Mouse (Mus musculus) hindbrain, embryonic 13.5 days (tissue): ENCODE results near the gene Tmem268. TPM values are rescaled to one million over a fixed set of nuclear protein-coding genes. Genes with fewer than 3 reads are reported as not detected.

Experiments used
- ATAC-seq: fragments of 200-750 bp; cut with Nextera tagmentation; 2 replicates; pipeline ENCODE4 v1.8.0; 2017; ENCODE audit warnings: moderate TSS enrichment; ENCODE audit not compliant: low FRiP score
- H3K27ac ChIP-seq: fragments of 300-500 bp; sonication (generic); 2 replicates; pipeline ENCODE4 v1.5.1; 2015; ENCODE audit warnings: inconsistent platforms, mild to moderate bottlenecking, moderate library complexity
- H3K27me3 ChIP-seq: fragments of 300-500 bp; sonication (generic); 2 replicates; pipeline ENCODE4 v1.6.1; 2015; ENCODE audit warnings: mild to moderate bottlenecking, inconsistent platforms
- H3K36me3 ChIP-seq: fragments of 300-500 bp; sonication (generic); 2 replicates; pipeline ENCODE4 v1.6.1; 2015; ENCODE audit warnings: mild to moderate bottlenecking, inconsistent platforms
- H3K4me1 ChIP-seq: fragments of 300-500 bp; sonication (generic); replicated peaks from 2 replicates; pipeline ENCODE4 v1.6.1; 2015; ENCODE audit warnings: inconsistent platforms
- H3K4me2 ChIP-seq: fragments of 300-500 bp; sonication (generic); 2 replicates; pipeline ENCODE4 v1.6.1; 2015; ENCODE audit warnings: inconsistent platforms, mild to moderate bottlenecking, moderate library complexity
- H3K4me3 ChIP-seq: fragments of 300-500 bp; sonication (generic); 2 replicates; pipeline ENCODE4 v1.5.1; 2015; ENCODE audit warnings: mild to moderate bottlenecking, inconsistent platforms
- H3K9ac ChIP-seq: fragments of 300-500 bp; sonication (generic); 2 replicates; pipeline ENCODE4 v1.6.1; 2015; ENCODE audit warnings: mild to moderate bottlenecking, inconsistent platforms
- H3K9me3 ChIP-seq: fragments of 300-500 bp; sonication (generic); 2 replicates; pipeline ENCODE4 v1.6.1; 2016; ENCODE audit warnings: inconsistent platforms
- WGBS: fragments of 180-500 bp; shearing (Covaris S2); methylation state at CpG from one replicate; pipeline ENCODE4 v1.1.7; 2015; 5-methylcytosine and 5-hydroxymethylcytosine counted together
- polyA plus RNA-seq: library from polyadenylated mRNA; unstranded; fragments of >200 nt; fragmentation: Nextera tagmentation; extraction: Ambion mirVana; gene quantifications from 2 replicates; pipeline ENCODE4 v1.2.1, GENCODE M21; 2015

Gene Tmem268
- 3.0 and 4.4 TPM in 2 replicates for polyA plus RNA-seq

GRCm38 (mm10) chr4:63558407-63559081, at the start of gene Tmem268:
Tmem268 (plus strand) TSS chr4:63558781.
- WGBS, result under 1% methylated on average over 80 of the region's 81 CpGs

GRCm38 (mm10) chr4:63512921-63513320, 45.7 kb upstream of the Tmem268 start:
- WGBS, result 93% methylated on average over 2 of the region's 2 CpGs
- Histone ChIP-seq H3K36me3 (no peaks in the 10 kb centered on the region), H3K4me3 (no peak overlapping the region), H3K9me3 (no peaks in the 10 kb centered on the region), H3K4me2 (no peak overlapping the region), H3K4me1 (no peaks in the 10 kb centered on the region), H3K27ac (no peak overlapping the region), H3K9ac (no peak overlapping the region), H3K27me3 (no peaks in the 10 kb centered on the region)
- no peak for ATAC-seq

More at GRCm38 (mm10) chr4:63558407-63559081, at the start of gene Tmem268:
- H3K27ac ChIP-seq, result no peak within 1 kb of the TSS
- peak within 1 kb of the TSS; percentile 84 for H3K9ac ChIP-seq
- H3K27me3 ChIP-seq, result peaks cover 26% of the 10 kb centered on the region
- ATAC-seq, result peak; percentile 76
- H3K36me3 ChIP-seq, result no peaks in the 10 kb centered on the region
- H3K4me1 ChIP-seq, result peaks cover 27% of the 10 kb centered on the region
- peak within 1 kb of the TSS; percentile 65 for H3K4me3 ChIP-seq
- peak within 1 kb of the TSS; percentile 83 for H3K4me2 ChIP-seq
- no peaks in the 10 kb centered on the region for H3K9me3 ChIP-seq

- Histone ChIP-seq H3K36me3 (no peaks in the 10 kb centered on the region), H3K27me3 (no peaks in the 10 kb centered on the region), H3K9me3 (no peaks in the 10 kb centered on the region), H3K9ac (no peak overlapping the region), H3K4me2 (no peak overlapping the region), H3K27ac (no peak overlapping the region), H3K4me1 (no peaks in the 10 kb centered on the region), H3K4me3 (no peak overlapping the region)
- no peak for ATAC-seq
- WGBS, result 70% methylated on average over 4 of the region's 4 CpGs
Observed at GRCm38 (mm10) chr4:63514454-63514984, 44.1 kb upstream of the Tmem268 start.

DNA sequence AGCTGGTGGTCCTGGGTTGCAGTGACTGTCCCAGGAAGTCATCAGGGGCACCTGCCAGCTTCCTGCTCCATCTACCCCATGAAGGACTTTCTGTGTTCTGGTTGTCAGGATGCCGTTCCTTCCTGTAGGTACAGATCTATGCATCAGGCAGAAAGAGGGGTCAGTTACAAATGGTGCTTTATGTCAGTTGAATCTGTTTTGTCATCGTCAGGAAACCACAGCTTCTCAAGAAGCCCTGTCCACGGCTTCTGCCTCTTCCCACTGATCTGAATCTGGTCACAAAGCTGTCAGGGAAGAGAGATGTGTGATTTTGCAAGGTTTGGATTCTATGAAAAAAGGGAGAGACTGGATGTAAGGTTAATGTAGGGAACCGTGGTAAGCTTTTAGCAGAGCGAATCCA, 43.6 kb upstream of the Tmem268 start:
- 90% methylated on average over 5 of the region's 5 CpGs for WGBS

DNA sequence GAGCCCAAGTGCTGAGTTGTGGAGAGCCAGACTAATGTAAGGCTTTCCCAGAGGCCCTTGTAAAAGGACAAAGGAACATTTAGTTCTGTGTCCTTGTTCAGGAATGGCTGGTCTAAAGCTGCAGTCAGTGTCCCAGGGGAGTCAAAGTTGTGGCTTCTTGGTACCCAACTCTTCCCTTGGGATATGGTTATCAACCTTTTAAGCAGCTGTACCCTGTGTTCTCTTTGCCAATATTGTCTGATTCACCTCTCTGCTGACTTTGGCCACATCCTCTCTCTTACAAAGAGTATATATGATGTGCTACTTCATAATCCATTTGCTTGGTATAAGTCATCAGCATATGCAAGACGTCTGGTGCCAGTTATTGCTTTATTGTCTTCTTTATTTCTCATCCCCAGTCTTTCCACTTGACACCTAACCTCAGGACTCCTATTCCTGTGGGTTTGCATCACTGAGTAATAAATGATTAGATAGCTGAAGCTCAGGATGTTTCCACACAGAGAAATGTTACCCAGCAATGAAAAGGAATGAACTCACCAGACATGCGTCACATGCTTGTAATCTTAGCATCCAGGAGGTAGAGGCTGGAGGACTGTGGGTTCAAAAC, 36.7 kb upstream of the Tmem268 start:
- ATAC-seq, result no peak
- no peaks in the 10 kb centered on the region for H3K9me3 ChIP-seq
- no peaks in the 10 kb centered on the region for H3K27me3 ChIP-seq
- no peak overlapping the region for H3K4me2 ChIP-seq
- H3K9ac ChIP-seq, result no peak overlapping the region
- no peaks in the 10 kb centered on the region for H3K36me3 ChIP-seq
- WGBS, result 84% methylated on average over 2 of the region's 2 CpGs
- no peak overlapping the region for H3K4me3 ChIP-seq
- H3K27ac ChIP-seq, result no peak overlapping the region
- no peaks in the 10 kb centered on the region for H3K4me1 ChIP-seq

More for the DNA sequence above, 43.6 kb upstream of the Tmem268 start:
- Histone ChIP-seq H3K9ac (no peak overlapping the region), H3K4me3 (no peak overlapping the region), H3K27ac (no peak overlapping the region), H3K4me1 (no peaks in the 10 kb centered on the region), H3K9me3 (no peaks in the 10 kb centered on the region), H3K27me3 (no peaks in the 10 kb centered on the region), H3K4me2 (no peak overlapping the region), H3K36me3 (no peaks in the 10 kb centered on the region)
- no peak for ATAC-seq

DNA sequence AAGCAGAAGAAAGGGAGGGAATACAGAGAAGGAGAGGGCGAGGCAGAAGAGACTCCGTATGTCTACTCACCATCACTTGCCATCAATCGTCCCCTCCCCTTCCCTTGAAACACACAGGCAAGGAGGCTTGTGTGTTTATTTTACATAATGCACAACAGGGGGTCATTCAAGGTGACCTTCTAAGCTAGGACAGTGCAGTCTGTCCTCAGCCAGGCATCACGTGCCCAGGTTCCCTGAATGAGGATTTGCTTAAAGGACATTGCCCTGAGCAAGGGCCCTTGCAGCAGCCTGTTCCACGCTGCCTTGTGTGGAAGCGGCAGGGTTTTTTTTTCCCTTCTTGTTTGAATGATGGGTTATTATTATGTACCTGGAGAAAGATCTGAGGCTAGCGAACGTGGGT, 33.1 kb upstream of the Tmem268 start:
- no peaks in the 10 kb centered on the region for H3K36me3 ChIP-seq
- no peak overlapping the region for H3K4me2 ChIP-seq
- no peak overlapping the region for H3K4me3 ChIP-seq
- WGBS, result 72% methylated on average over 8 of the region's 8 CpGs
- no peak overlapping the region for H3K9ac ChIP-seq
- H3K4me1 ChIP-seq, result no peaks in the 10 kb centered on the region
- H3K27ac ChIP-seq, result no peak overlapping the region
- ATAC-seq, result no peak
- no peaks in the 10 kb centered on the region for H3K9me3 ChIP-seq
- no peaks in the 10 kb centered on the region for H3K27me3 ChIP-seq

DNA sequence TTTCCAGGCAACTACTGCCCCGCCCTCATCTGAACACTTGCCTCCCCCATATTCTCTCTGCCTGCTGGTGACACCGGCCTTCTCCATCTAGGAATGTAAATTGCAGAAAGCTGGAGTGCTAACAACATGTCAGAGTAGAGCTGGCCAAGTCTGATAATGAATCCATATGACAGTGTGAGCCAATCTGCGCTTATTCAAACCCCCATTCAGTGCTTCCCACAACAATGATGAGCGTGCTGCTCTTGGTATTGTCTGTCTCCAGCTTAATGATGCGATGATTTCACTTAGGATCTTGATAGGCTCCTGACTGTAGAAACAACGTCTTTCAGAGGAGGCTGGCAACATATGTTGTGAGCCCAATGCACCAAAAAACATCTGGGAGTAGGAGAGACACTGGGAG, 29.6 kb upstream of the Tmem268 start:
- no peaks in the 10 kb centered on the region for H3K27me3 ChIP-seq
- WGBS, result 70% methylated on average over 6 of the region's 6 CpGs
- H3K36me3 ChIP-seq, result no peaks in the 10 kb centered on the region
- peak; percentile 26; the same call in 1 of the 2 replicates for ATAC-seq
- no peaks in the 10 kb centered on the region for H3K4me1 ChIP-seq
- H3K4me3 ChIP-seq, result no peak overlapping the region
- no peak overlapping the region for H3K4me2 ChIP-seq
- H3K9ac ChIP-seq, result no peak overlapping the region
- no peak overlapping the region for H3K27ac ChIP-seq
- H3K9me3 ChIP-seq, result no peaks in the 10 kb centered on the region

GRCm38 (mm10) chr4:63530409-63530808, 28.2 kb upstream of the Tmem268 start:
- WGBS, result 77% methylated on average over 7 of the region's 7 CpGs
- Histone ChIP-seq H3K9me3 (no peaks in the 10 kb centered on the region), H3K4me3 (no peak overlapping the region), H3K4me1 (no peaks in the 10 kb centered on the region), H3K9ac (no peak overlapping the region), H3K27ac (no peak overlapping the region), H3K36me3 (no peaks in the 10 kb centered on the region), H3K27me3 (no peaks in the 10 kb centered on the region), H3K4me2 (no peak overlapping the region)
- ATAC-seq, result 0 out of 2 replicates have a peak, but pooled peaks have one; percentile 37

- H3K36me3 ChIP-seq, result no peaks in the 10 kb centered on the region
- no peaks in the 10 kb centered on the region for H3K9me3 ChIP-seq
- no peak for ATAC-seq
- no peak overlapping the region for H3K9ac ChIP-seq
- 78% methylated on average over 4 of the region's 4 CpGs for WGBS
- H3K27ac ChIP-seq, result no peak overlapping the region
- no peak overlapping the region for H3K4me3 ChIP-seq
- no peaks in the 10 kb centered on the region for H3K27me3 ChIP-seq
- H3K4me1 ChIP-seq, result no peaks in the 10 kb centered on the region
- H3K4me2 ChIP-seq, result no peak overlapping the region
Observed at GRCm38 (mm10) chr4:63537602-63538001, 21.0 kb upstream of the Tmem268 start.

DNA sequence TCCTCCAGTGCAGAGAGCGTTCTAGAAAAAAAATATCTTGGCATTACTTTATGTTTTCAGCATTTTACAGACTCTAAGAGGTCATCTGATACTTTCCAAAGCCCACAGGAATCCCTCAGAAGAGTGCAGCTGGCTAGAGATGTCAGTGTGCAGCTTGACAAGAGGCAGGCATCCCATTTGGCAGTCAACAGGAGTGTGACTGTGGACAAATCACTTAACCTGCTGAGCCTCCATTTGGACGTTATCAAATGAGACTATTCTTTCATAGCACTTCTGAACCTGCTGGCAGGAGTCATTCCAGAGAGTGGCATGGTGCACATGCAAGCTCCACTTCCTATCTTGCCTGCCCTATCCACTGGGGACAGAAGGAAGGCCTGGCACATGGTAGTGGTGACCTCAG, 16.4 kb upstream of the Tmem268 start:
- 73% methylated on average over 2 of the region's 2 CpGs for WGBS
- no peak overlapping the region for H3K9ac ChIP-seq

DNA sequence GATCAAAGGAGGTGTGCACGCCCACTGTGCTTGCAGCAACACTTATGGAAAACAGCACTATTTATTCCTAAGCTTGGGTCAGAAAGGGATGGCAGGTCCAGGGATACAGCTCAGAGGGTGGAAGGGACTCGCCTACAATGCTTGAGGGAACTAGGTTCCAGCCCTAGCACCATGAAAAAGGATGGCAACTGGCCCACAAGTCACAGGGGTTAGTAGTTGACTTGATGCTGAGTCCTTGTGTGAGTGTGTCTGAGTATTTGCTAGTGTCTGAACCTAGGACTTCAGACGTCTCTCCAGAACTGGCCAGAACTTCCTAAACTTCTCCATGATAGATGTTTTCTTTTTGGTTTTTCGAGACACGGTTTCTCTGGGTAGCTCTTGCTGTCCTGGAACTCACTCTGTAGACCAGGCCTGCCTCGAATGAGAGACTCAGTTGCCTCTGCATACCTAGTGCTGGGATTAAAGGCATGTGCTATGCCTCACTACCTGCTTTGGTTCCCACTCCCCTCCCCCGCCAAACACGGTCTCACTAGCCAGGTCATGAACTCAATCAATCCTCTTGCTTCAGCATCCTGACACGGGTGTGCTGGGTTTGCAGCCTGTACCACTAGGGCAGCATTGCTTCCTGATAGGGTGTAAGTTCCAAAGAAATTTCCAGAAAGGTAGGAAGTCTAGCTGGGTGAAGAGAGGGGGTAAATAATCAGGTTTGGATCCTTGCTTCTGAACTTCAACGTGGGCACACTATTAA, 14.7 kb upstream of the Tmem268 start:
- peaks cover 8% of the 10 kb centered on the region for H3K36me3 ChIP-seq
- WGBS, result 61% methylated on average over 10 of the region's 10 CpGs
- H3K4me1 ChIP-seq, result peaks cover 36% of the 10 kb centered on the region
- peak overlapping the region; percentile 82 for H3K4me2 ChIP-seq
- H3K9ac ChIP-seq, result 0 out of 2 replicates have a peak overlapping the region, but pooled peaks have one; percentile 4
- H3K27ac ChIP-seq, result peak overlapping the region; percentile 93
- no peaks in the 10 kb centered on the region for H3K27me3 ChIP-seq
- H3K4me3 ChIP-seq, result peak overlapping the region; percentile 87
- H3K9me3 ChIP-seq, result no peaks in the 10 kb centered on the region
- ATAC-seq, result peak; percentile 76

More for the DNA sequence above, 16.4 kb upstream of the Tmem268 start:
- Histone ChIP-seq H3K4me3 (no peak overlapping the region), H3K27me3 (no peaks in the 10 kb centered on the region), H3K27ac (no peak overlapping the region), H3K4me2 (no peak overlapping the region), H3K4me1 (peaks cover 25% of the 10 kb centered on the region), H3K36me3 (no peaks in the 10 kb centered on the region), H3K9me3 (no peaks in the 10 kb centered on the region)
- ATAC-seq, result no peak
